Mouse (Mus musculus) macrophage (primary cell): ENCODE data around the gene Tnks2. TPM values are rescaled to one million over a fixed set of nuclear protein-coding genes. Genes with fewer than 3 reads are reported as not detected.
"Not testable (repeated sequence)": the region's sequence is repeated elsewhere in the genome, so short reads cannot be mapped to it uniquely, and the experiment has no call there.

Experiments
- H3K27ac ChIP-seq: fragments of 350-480 bp; formaldehyde crosslinking; 2 replicates; pipeline ENCODE4 v1.9.0; 2021
- H3K36me3 ChIP-seq: fragments of 350-480 bp; formaldehyde crosslinking; 2 replicates; pipeline ENCODE4 v1.9.0; 2021; ENCODE audit errors: inconsistent target
- H3K4me3 ChIP-seq: fragments of 350-480 bp; formaldehyde crosslinking; 2 replicates; pipeline ENCODE4 v1.9.0; 2021; ENCODE audit errors: inconsistent target
- H3K79me2 ChIP-seq: fragments of 350-480 bp; formaldehyde crosslinking; 2 replicates; pipeline ENCODE4 v1.9.0; 2021; ENCODE audit errors: inconsistent target
- WGBS: methylation state at CpG from one replicate; pipeline ENCODE4 v1.1.7; 2026; ENCODE audit warnings: inconsistent platforms; ENCODE audit not compliant: missing documents; 5-methylcytosine and 5-hydroxymethylcytosine counted together
- polyA plus RNA-seq: library from polyadenylated mRNA; stranded (reverse); fragments of 250-400 nt; gene quantifications from 3 replicates; pipeline ENCODE4 v1.2.4, GENCODE M21; 2018; ENCODE audit warnings: inconsistent platforms

The Tnks2 gene
- polyA plus RNA-seq, 1 experiment from 2014 or later, result 62.1 TPM

DNA sequence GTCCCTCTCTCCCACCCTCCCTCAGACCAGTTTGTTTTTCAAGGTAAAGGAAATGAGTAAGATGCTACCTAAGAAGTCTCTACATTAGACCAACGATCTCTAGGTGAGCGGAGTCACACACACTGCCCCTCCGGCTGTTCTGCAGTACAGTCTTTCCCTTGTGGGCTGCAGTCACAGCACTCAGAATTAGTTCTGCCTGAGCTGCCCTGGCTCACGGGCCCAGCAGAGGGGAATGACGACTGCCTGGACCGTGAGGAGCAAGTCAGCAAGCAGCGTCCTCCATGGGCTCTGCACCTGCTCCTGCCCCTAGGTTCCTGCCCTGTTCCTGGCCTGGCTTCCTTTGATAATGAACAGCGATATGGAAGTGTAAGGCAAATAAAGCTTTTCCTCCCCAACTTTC, 22.0 kb upstream of the Tnks2 start:
- WGBS, result 48% methylated on average over 8 of the region's 8 CpGs
- Histone ChIP-seq H3K4me3 (no peak overlapping the region), H3K79me2 (no peaks in the 10 kb centered on the region), H3K36me3 (no peaks in the 10 kb centered on the region), H3K27ac (no peak overlapping the region)

DNA sequence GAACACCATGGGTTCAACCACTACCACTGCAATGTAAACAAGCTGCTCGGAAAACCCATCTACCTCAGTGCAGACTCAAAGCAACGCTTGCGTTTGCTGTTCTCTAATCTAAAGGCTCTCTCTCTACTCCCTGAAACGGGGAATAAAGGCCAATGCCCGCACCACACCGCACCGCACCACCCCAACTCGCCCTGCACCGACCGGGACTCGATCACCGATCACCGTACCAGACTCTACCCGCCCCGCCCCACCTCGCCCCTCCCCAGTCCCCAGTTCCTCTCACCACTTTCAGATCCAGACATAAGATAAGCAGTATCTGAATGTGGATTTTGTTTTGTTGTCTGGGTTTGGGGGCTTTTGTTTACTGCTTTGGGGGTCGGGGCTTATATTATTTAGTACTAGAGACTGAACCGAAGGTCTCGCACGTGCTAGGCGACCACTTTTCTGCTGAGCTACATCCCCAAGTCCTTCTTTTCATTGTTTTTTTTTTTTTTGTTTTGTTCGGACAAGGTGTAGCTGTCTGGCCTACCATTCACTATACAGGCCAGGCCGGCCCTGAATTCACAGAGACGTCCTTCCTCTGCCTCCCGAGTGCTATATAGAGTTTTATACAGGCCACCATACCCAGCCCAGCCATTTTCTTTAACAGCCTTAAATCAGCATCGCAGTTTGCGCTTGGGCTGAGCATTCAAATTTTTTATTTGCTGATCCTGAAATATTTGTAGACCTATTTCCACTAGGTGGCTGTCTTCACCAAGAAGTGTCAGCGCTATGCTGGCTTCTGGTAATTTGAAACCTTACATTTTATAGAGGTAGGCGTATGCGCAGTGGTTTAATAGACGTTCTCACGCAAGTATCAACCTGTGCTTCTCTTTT, 18.4 kb upstream of the Tnks2 start:
- no peaks in the 10 kb centered on the region for H3K36me3 ChIP-seq
- H3K4me3 ChIP-seq, result no peak overlapping the region; the same call in 1 of the 2 replicates
- H3K27ac ChIP-seq, result no peak overlapping the region
- WGBS, result 17% methylated on average over 32 of the region's 32 CpGs
- no peaks in the 10 kb centered on the region for H3K79me2 ChIP-seq

DNA sequence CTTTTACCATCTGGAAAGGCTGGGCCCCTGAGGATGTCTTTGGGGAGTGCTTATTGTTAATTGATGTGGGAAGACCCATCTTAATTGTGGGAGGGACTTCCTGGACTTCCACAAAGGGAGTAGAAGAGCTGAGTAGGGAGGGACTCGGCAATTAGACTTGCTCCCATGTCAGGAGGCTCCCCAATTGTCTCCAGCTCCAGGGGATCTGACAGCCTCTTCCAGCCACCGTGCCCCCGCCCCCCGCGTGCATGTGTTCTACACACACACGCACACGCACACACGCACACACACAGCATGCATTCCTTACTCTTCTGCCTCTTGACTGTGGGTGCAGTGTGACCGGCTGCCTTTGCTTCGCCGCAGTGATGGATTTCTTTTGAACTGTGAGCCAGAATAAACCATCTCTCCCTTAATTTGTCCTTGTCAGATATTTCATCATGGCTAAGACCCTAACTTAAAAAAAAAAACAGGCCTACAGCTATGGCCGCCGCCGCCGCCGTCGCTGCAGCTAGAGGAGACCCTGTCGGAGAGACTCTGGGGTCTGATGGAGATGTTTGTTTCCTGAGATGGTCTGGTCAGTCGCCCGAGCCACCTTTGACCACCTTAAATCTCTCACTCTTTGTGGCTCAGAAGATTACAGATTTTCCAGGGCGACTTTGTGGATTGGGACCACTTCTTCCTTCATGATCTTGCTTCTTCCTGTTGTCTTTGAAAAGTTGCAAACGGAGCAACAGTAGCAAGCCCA, 15.7 kb upstream of the Tnks2 start:
- no peak overlapping the region for H3K4me3 ChIP-seq
- no peak overlapping the region for H3K27ac ChIP-seq
- H3K79me2 ChIP-seq, result no peaks in the 10 kb centered on the region
- H3K36me3 ChIP-seq, result no peaks in the 10 kb centered on the region
- WGBS, result 59% methylated on average over 22 of the region's 22 CpGs

DNA sequence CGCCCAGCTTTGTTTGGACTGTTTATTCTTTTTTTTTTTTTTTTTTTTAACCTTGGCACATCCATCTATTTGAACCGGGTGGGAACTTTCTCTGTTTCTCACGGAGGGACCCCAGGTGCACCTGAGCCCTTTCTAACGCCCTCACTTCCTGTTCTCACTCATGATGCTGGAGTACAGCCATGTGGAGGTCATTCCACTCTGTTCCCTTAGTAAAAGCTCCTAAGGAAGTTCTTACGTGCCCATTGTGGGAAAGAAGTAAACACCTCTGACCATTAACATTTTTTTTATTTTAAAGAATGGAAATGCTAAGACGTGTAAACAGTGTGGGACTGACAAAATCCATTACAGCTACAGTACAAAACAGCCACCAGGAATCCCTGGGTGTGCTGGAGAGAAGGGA, 14.8 kb upstream of the Tnks2 start:
- Histone ChIP-seq H3K79me2 (no peaks in the 10 kb centered on the region), H3K27ac (no peak overlapping the region), H3K4me3 (no peak overlapping the region), H3K36me3 (no peaks in the 10 kb centered on the region)
- 64% methylated on average over 4 of the region's 6 CpGs for WGBS

DNA sequence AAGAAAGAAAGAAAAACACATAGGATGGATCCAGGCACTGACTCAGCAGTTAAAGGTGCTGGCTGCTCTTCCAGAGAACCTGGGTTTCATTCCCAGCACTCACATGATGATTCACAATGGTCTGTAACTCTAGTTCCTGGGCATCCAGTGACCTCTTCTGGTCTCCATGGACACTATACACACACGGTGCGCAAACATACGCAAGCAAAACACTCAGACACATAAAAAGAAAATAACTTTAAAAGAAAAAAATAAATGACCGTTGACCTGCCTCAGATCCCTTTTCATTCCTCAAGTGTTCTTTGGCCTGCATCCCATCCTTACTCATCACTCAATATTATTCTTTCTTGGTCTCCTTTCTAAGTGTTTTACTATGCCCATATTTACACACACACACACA, 13.6 kb upstream of the Tnks2 start:
- H3K36me3 ChIP-seq, result no peaks in the 10 kb centered on the region
- no peak overlapping the region for H3K4me3 ChIP-seq
- no peak overlapping the region for H3K27ac ChIP-seq
- H3K79me2 ChIP-seq, result no peaks in the 10 kb centered on the region
- 88% methylated on average over 4 of the region's 4 CpGs for WGBS

- not testable (repeated sequence) for H3K27ac ChIP-seq, H3K36me3 ChIP-seq, H3K79me2 ChIP-seq, H3K4me3 ChIP-seq
- 94% methylated on average over 4 of the region's 6 CpGs for WGBS
Observed at GRCm38 (mm10) chr19:36821301-36821700, 12.7 kb upstream of the Tnks2 start.

DNA sequence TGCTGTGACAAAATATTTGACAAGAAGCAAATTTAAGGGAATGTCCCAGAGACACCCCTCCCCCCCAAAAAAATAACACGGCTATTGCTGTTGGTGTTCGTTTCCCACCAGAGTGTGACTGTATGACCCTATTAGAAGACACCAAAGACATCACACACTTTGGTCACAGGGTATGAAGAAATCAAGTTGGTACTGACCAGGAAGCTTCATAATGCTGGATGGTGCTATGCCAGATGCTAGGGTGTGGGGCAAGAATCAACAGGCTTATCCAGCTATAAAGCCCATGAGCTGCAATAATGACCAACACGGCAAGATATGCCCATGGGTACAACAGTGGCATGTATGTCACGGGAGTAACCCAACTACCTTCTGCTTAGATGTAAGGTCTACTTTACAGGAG, 11.3 kb upstream of the Tnks2 start:
- Histone ChIP-seq H3K27ac (no peak overlapping the region), H3K4me3 (no peak overlapping the region), H3K36me3 (no peaks in the 10 kb centered on the region), H3K79me2 (no peaks in the 10 kb centered on the region)
- 81% methylated on average over 4 of the region's 4 CpGs for WGBS

DNA sequence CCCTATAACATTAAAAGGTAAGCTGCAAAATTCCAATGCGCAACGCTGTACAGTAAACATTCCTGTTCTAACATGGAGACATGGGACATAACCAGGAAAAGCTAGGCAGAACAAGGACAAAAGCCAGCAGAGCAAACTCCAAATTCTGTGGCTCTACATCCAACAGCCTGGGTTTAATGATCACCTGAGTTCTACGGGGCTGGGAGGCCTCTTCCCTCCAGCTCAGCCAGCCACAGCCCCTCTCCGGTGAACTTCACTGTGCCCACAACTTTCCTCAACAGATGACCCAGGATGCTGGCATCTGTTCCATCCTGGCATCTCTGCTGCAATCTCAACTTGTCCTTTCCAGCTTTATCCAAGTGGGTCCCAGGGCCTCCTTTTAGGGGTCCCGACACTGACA, 6.4 kb upstream of the Tnks2 start:
- Histone ChIP-seq H3K79me2 (no peaks in the 10 kb centered on the region), H3K4me3 (no peak overlapping the region), H3K27ac (no peak overlapping the region), H3K36me3 (no peaks in the 10 kb centered on the region)
- WGBS, result 96% methylated on average over 5 of the region's 5 CpGs

GRCm38 (mm10) chr19:36828322-36828721, 5.7 kb upstream of the Tnks2 start:
- Histone ChIP-seq H3K27ac (no peak overlapping the region), H3K36me3 (no peaks in the 10 kb centered on the region), H3K4me3 (no peak overlapping the region), H3K79me2 (no peaks in the 10 kb centered on the region)
- WGBS, result 83% methylated on average over 8 of the region's 8 CpGs

- peak overlapping the region; percentile 49 for H3K4me3 ChIP-seq
- H3K79me2 ChIP-seq, result peaks cover 36% of the 10 kb centered on the region
- H3K36me3 ChIP-seq, result no peaks in the 10 kb centered on the region
- peak overlapping the region; percentile 88 for H3K27ac ChIP-seq
- 16% methylated on average over 18 of the region's 19 CpGs for WGBS
Observed at GRCm38 (mm10) chr19:36832951-36833787, 863 bp upstream of the Tnks2 start.

DNA sequence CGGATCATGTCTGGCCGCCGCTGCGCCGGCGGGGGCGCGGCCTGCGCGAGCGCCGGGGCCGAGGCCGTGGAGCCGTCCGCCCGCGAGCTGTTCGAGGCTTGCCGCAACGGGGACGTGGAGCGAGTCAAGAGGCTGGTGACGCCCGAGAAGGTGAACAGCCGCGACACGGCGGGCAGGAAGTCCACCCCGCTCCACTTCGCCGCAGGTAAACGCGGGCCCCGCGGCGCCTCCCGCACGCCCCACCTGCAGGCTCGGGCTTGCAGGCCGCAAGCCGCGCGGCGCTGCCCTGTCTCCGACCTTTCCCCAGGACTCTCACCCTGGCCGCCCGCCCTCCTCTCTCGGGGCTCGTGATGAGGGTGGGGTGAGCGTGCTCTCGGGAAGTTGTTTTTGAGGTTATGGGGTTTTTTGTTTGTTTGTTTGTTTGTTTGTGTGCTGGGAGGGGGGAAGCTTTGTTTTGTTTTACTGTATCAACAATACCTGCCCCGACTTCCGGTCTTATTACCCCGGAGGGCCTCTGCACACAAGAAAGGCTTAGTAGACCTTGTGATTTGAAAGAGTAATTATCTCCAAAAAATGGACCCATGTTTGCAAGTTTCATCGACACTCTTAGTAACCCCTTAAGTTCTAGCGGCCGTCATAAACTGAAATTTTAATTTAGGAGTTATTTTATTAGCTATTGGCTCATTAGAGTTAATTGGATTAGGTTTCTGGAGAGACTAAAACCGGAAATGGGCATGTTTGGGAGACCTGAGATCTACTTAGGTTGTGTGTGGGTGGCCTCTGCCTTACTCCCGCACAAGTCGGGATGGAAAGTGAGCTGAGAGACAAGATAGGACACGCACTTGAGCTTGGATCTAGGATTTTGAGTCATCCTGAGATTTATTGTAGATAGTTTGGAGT, 750 bp downstream of the Tnks2 start:
- H3K27ac ChIP-seq, result peak overlapping the region; percentile 46
- H3K4me3 ChIP-seq, result peak overlapping the region; percentile 78
- WGBS, result 1% methylated on average over 62 of the region's 62 CpGs
- H3K36me3 ChIP-seq, result no peaks in the 10 kb centered on the region
- H3K79me2 ChIP-seq, result peaks cover 52% of the 10 kb centered on the region

DNA sequence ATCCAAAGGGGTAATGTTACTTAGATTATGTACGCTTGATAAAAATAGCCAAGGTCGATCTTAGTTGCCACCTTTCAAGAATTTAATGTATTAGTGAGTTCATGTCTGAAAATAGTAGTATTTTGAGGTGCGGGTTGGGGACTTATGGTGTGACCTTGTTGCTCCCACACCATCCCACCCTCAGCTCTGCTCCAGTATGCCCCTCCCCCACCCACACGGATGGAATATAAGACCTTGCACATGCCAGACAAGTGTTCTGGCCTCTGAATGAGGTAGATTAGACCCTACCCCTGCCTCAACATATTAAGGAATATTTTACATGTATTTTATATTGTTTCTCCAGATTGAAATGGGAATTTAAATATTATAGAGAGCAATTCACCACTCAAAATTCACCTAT, 2.0 kb downstream of the Tnks2 start:
- 88% methylated on average over 4 of the region's 4 CpGs for WGBS
- H3K36me3 ChIP-seq, result no peaks in the 10 kb centered on the region
- peak overlapping the region; percentile 78; the same call in 1 of the 2 replicates for H3K4me3 ChIP-seq
- H3K79me2 ChIP-seq, result peaks cover 65% of the 10 kb centered on the region
- H3K27ac ChIP-seq, result no peak overlapping the region

GRCm38 (mm10) chr19:36840301-36840700, 6.3 kb downstream of the Tnks2 start:
- Histone ChIP-seq H3K79me2 (peaks cover 100% of the 10 kb centered on the region), H3K27ac (no peak overlapping the region), H3K36me3 (peaks cover 19% of the 10 kb centered on the region; the same call in 1 of the 2 replicates), H3K4me3 (no peak overlapping the region)
- 97% methylated on average over 3 of the region's 3 CpGs for WGBS

GRCm38 (mm10) chr19:36843866-36844265, 9.8 kb downstream of the Tnks2 start:
- Histone ChIP-seq H3K4me3 (no peak overlapping the region), H3K36me3 (peaks cover 47% of the 10 kb centered on the region; the same call in 1 of the 2 replicates)
- WGBS, result 97% methylated on average over 7 of the region's 11 CpGs

More at GRCm38 (mm10) chr19:36843866-36844265, 9.8 kb downstream of the Tnks2 start:
- no peak overlapping the region for H3K27ac ChIP-seq
- H3K79me2 ChIP-seq, result peaks cover 100% of the 10 kb centered on the region
